Mouse (Mus musculus) right cerebral cortex, postnatal 14 days (tissue): ENCODE measurements at regions not wholly inside any gene's neighbourhood (a gene's known extent, or its start where the extent isn't known, plus 50 kb on each side); places are given as distances from the start of the nearest gene placed in this dataset.
A peak's percentile ranks its signal among the peaks of the same experiment; 100 is the strongest.
"Not testable (repeated sequence)": the region's sequence is repeated elsewhere in the genome, so short reads cannot be mapped to it uniquely, and the experiment has no call there.

ENCODE experiments used
- DNase-seq: peaks from one replicate; pipeline ENCODE4 v3.0.0; 2022

DNA sequence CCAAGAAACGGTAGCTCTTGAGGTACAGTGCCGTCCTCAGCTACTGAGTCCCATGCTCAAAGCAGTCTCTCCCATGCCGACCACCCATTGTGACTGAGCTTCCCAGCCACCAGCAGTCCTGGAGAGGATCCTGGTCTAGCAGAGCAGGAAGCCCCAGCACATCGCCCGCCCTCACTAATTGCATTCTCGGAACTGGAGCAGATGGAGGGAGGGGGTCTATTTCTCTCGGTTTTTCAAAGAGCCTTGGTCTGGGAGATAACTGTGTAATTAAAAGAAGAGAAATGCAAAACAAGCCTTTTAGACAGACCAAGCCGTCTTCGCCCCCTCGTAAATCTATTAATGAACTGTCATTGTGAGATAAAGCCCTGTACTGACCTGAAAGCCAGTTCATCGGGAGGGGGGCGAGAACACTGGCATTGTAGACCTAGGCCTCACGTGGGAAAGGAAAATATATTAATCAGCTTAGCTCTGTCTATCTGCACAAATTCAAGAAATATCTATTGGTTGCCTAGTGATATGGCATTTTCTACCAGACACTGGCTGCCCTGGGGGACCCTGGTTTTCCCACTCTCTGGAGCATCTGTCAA is 405.4 kb downstream of the Ptpru start:
- no peak for DNase-seq

DNA sequence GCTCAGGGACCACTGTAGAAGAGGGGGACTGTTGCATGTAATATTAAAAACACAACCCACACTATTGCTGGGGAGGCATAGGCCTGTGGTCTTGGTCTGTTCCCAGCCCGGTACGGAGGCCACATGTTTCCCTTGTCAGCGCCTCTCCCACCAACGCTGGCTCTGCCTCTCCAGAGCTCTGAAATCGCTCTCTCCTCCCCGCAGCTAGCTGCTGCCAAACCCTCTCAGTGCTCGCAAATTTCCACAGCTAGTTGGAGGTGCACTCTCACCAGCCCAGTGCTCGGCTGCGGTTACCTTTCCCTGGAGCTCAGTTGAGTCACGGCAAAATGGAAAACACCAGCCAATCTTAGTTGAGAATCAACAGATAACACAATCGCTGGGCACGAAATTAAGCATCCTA is 402.9 kb downstream of the Ptpru start:
- no peak for DNase-seq

- no peak for DNase-seq
These were observed 399.7 kb downstream of the Ptpru start for GRCm38 (mm10) chr4:131438403-131438802.

DNA sequence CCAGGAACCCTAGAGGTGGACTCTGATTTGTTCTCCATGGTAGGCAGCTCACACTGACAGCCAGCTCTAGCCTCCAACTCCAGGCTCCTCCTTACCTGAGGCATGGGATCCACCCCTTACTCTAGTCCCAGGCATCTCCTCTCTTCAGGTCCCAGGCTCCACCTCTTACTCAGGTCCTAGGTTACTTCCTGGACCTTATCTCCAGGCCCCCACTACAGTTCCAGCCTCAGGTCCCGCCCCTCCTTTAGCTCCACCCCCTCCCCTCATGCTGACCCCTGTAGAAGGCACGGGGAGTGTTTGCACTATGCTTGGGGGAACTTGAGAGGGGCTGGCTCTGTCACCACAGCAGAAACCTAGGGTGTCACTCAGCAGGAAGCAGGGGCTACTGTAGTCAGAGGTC is 399.2 kb downstream of the Ptpru start:
- no peak for DNase-seq

GRCm38 (mm10) chr4:131440845-131441244 is 397.2 kb downstream of the Ptpru start:
- DNase-seq, result no peak

- no peak for DNase-seq
These were observed 394.6 kb downstream of the Ptpru start for GRCm38 (mm10) chr4:131443518-131443917.

DNA sequence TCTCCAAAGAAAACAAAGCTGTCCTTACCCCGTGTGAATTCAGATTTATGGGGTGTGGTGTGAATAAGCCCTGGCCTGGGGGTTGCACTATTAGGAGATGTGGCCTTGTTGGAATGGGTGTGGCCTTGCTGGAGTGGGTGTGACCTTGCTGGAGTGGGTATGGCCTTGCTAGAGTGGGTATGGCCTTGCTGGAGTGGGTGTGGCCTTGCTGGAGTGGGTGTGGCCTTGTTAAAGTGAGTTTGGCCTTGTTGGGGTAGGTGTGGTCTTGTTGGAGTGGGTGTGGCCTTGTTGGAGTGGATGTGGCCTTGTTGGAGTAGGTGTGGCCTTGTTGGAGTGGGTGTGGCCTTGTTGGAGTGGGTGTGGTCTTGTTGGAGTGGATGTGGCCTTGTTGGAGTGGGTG is 387.8 kb downstream of the Ptpru start:
- not testable (repeated sequence) for DNase-seq

GRCm38 (mm10) chr4:131457551-131457950 is 380.5 kb downstream of the Ptpru start:
- no peak for DNase-seq

DNA sequence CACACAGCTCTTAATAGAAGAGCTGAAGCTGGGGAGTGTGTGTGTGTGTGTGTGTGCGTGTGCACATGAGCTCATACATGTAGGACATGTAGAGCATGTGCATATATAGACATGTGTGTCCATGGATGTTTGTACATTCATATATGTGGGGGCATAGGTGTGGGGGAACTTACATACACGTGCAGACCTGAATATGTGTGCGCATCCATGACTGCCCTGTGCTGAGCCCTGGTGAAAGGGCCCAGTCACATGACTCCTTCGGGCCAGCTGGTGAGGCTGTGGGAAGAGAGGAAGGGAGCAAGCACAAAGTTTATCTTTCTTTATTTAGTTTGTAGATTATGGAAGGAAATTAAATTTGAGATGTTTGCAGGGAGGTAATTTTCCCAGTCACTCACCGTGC is 378.3 kb downstream of the Ptpru start:
- DNase-seq, result no peak

GRCm38 (mm10) chr4:131461312-131461711 is 376.8 kb downstream of the Ptpru start:
- DNase-seq, result no peak

DNA sequence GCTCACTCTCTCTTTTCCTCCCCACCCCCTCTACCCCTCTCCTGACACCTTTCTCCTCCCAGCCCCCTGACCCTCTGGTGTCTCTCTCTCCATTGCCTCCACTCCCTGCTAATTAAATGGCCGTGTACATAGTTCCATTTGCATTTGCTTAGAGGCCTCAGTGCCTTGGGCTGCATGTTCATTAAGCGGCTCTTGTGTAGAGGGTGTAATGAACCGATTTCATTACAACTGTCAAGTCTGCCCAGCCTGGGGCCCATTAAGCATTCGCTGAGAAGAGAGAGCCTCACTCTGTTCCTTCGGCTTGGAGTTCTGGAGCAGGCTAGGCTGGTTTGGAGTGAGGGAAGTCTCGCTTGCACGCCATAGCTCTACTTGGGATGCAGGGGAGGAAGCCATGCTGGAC is 376.4 kb downstream of the Ptpru start:
- no peak for DNase-seq

DNA sequence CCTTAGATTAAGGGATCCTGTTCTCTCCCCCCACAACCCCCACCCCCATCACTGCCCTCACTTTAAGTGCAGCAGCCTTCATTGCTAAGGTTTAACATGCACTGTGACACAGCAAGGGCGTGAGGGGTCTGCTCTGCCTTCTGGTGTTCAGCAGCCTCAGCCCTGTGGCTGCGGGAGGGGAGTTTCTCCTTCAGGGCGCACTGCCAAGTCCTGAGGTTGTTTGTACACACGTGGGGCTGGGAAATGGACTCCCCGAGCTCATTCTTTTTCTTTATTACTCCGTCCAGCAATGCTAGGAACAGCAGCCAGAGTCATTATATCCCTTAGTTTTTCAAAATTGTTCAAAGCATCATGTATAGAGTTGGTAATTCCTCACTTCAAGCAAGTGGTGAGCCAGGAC is 363.1 kb downstream of the Ptpru start:
- no peak for DNase-seq

- no peak for DNase-seq
These were observed 359.2 kb downstream of the Ptpru start for GRCm38 (mm10) chr4:131478923-131479322.

DNA sequence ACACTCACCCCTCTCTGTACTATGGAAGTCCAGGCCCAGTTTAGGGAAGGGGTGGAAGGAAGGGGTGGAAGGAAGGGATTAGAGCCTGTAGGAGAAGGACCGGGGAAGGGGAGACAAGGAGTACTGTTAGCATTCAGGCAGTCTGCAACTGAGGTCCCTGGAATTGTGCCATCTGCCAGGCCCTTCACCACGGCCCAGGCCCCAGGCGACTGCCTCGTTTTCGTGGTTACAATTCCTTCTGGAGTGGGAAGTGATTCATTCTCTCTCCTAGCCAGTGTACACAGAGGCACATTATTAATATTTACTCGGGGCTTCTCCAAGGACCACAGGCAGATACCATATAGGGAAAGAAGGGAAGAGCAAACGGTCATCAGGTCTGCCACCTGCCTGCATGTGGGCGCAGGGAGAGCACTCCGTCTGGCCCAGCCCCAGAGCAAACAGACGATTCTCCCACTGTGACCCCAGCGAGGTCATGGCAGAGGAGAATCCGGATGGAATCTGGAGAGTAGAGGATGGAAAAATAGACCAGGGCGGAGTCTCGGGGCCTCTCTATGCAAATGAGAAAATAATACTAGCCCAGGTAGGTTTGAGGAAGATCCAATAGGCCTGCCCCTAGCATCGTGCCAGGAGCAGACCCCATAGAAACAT is 354.0 kb downstream of the Ptpru start:
- no peak for DNase-seq

GRCm38 (mm10) chr4:131484607-131485111 is 353.4 kb downstream of the Ptpru start:
- DNase-seq, result no peak

DNA sequence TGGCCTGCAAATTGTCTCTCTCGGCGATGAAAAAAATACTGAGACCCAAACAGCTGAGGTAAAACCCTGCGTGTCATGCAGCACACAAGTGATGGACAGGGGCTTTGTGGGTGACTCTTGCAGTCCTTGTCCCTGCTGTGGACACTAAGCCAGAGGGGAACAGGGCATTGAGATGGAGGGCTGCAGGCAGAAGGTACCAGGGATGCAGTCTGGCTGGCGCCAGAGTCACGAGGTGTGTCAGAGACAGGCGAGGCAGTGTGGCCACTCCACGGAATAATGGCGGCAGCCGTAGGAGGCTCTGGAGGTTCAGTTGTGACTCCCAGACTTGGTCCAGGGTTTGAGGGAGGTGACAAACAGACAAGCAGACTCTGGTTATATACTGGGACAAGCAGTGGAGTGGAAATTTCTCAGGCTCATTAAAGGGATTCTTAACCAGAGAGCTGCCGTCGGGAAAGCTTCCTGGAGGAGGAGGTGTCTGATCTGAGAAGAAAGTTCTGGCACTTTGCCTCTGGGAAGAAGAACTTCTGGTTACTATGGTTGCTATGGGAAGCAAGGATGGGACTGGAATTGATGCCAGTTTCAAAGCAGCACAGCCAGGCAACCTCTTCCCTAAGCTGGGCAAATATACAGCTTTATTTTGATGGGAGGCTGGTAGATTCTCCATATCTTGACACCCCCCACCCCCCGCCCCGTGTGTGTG is 352.8 kb downstream of the Ptpru start:
- DNase-seq, result no peak

DNA sequence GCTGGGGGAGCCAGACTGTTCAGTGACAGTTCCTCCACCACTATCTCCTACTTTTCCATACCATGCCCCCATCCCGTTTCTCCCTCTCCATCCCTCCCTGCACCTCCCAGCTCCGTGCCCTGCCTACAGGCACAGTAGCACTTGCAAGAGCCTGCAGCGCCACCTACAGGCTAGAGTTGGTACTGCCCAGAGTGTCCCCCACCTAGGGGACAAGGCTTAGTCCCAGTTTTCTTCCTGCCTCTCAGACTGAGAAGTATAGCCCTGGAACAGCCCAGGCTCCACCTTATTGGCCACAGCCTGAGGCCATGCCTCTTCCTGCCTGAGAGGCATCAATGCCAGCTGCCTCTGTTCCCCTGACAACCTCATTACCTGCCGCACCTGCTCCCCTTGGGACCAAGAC is 351.3 kb downstream of the Ptpru start:
- peak; percentile 98 for DNase-seq

DNA sequence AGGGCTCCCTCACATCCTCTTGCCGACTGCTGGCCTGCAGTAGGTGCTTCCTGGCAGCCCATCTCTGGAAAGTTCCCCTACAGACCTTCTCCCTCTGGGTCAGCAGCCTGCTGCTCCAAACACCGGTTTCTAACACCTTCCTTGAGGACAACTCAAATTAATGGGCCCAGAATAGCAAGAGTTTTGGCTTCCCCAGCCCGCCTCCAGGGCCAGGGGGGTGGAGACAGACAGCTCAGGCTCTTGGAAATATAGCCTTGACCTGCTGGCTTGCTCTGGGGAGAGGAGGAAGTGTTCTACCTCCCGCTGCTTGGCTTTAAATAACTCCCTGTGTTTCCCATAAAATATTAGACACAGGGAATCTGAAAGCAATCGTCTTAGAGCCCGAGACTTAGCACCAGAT is 349.8 kb downstream of the Ptpru start:
- DNase-seq, result no peak

GRCm38 (mm10) chr4:131489056-131489455 is 349.0 kb downstream of the Ptpru start:
- DNase-seq, result no peak

GRCm38 (mm10) chr4:131491960-131492359 is 346.1 kb downstream of the Ptpru start:
- DNase-seq, result no peak

DNA sequence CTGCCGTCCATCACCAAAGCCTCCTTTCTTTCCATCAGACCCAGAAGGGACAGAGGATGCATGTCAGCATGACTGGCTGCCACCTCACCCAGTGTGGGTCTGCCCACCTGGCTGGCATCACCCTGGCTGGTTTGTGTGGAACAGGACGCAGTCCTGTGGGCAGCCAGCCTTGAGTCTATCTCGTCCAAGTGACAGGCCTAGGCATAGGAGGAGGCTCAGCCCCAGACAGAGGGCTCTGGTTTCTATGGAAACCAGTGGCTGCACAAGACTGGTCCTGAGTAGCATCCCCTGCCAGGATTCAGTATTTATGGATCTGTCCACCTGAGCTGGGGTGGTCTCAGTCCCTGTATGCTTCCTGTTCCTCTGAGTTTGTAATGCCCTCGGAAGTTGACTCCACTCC is 344.4 kb downstream of the Ptpru start:
- DNase-seq, result no peak

GRCm38 (mm10) chr4:131496900-131497299 is 341.2 kb downstream of the Ptpru start:
- no peak for DNase-seq

DNA sequence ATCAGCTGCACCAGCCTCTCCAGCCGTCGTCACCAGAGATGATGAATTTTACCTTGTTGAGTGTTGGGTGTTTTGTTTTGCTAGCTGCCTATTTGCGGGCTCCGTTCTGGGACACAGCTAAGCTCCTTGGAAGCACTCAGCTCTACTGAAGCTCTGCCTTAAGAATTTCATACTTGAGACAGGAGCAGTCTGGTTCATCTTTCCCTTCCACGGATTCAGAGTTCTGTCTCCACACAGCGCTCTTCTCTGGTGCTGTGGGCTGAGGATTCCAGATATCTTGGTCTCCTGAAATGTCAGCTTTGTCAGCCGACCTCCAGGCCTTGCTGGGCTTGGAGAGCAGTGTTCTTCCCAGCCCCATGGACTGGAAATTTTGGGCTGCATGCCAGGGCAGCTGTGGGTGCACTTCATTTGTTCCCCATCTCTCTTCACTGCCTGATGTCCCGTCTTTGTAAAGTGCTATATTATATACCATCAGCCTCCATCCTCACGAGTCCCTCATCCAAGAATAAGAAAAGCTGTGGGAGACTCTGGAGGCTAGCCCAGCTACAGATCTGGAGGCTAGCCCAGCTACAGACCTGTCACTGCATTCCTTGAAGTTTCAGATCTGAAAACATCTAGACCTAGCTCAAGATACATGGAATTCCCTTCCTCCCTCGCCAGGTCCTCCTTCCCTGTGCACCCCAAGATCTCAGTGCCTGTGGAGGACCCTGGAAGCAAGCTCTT is 337.0 kb downstream of the Ptpru start:
- peak; percentile 34 for DNase-seq

DNA sequence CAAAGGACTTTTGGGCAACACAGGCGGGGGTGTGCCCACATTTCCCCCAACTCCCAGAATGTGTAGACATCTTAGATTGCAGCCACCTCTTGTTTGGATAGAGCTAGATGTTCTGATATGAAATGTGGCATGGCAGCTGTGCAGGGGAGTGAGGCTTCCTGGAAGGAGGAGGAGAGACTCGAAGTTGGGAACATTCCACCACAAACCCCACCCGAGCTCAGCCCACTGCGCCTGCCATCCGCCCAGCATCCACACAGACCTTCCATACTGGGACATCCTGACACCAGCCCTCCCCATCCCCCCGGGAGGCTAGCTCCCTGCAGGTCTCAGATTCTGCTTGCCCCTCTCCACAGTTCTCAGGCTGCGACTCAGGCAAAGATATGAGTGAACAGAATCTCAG is 329.9 kb downstream of the Ptpru start:
- DNase-seq, result no peak
